Mouse (Mus musculus) thymus, adult 2 months (tissue): ENCODE data around the gene Map2k2.

ENCODE experiments used
- CTCF ChIP-seq: fragments of 200-500 bp; IDR thresholded peaks from 2 replicates; pipeline ENCODE4 v1.5.1; 2012; ENCODE audit warnings: mild to moderate bottlenecking, control low read depth, low read length, moderate library complexity, borderline replicate concordance; ENCODE audit not compliant: control insufficient read depth, poor library complexity, insufficient read depth; ENCODE audit errors: extremely low read depth
- POLR2A ChIP-seq: fragments of 200-500 bp; IDR thresholded peaks from 2 replicates; pipeline ENCODE4 v1.6.1; 2012; ENCODE audit warnings: mild to moderate bottlenecking, low read length, control low read depth, moderate library complexity; ENCODE audit not compliant: control insufficient read depth, poor library complexity, insufficient read depth; ENCODE audit errors: extremely low read depth

- no peak for TF ChIP-seq CTCF
- TF ChIP-seq POLR2A: no peak
These were observed 17.2 kb downstream of the Map2k2 start for GRCm38 (mm10) chr10:81122889-81123288.
